Mouse (Mus musculus): ENCODE data around the gene Rasgrp4. TPM values are rescaled to one million over a fixed set of nuclear protein-coding genes. Genes with fewer than 3 reads are reported as not detected.
A peak's percentile ranks its signal among the peaks of the same experiment; 100 is the strongest.

Gene Rasgrp4
- total and polyA plus RNA-seq, 3 experiments, result 0.26 to 3.2 (median 1.4) TPM

DNA sequence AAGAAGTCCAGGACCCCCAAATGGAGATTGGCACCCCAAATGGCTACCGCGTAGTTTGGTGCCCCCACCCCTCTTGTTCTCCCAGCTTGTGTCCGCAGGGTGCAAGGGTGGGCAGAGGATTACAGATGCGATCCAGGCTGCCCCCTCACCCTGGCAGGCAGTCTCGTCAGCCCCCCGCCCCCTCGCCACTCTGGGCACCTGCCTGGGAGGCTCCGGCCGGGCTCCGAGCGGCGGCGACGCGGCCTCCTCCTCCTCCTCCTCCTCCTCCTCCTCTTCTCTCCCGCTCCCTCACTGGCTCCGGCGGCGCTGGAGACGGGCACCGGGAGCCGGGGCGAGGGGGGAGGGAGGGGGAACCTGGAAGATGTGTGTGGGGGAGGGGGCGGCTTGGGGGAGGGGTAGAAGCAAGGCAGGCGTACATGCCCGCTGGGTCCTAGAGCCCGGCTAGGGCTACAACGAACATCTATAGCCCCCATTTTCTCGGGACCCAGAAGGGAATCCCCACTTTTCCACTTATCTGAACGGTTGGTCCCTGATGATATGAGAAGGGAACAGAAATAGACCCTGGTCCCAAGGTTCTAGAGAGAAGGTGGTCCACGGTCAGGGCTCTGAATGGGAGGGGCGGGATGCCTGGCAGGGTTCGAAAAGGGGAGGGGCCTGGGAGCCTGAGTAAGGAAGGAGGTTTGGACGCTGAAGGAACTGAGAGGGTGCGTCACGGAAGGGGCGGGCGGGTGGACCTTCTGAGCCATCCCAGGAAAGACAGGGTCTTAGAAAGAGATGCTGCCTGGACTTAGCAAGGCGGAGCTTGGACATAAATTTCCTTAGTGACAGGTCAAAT lies 34.8 kb downstream of the Rasgrp4 start (continued):
- TF ChIP-seq RCOR1 (conservative IDR thresholded peaks at IDR 0.05; ENCODE audit: low read depth, low read length) (no peak), UBTF (IDR thresholded peaks at IDR 0.05; ENCODE audit: low read depth, low read length) (no peak), MAX (IDR thresholded peaks at IDR 0.05; ENCODE audit: low read length) (no peak), ELF1 (IDR thresholded peaks at IDR 0.05; ENCODE audit: low read depth, low read length) (peak; percentile 70), RAD21 (IDR thresholded peaks at IDR 0.05; ENCODE audit: low read depth, low read length) (no peak), POLR2A (IDR thresholded peaks at IDR 0.05; ENCODE audit: low read depth, low read length) (no peak), USF2 (conservative IDR thresholded peaks at IDR 0.05; ENCODE audit: low read depth, low read length) (no peak), E2F4 (IDR thresholded peaks at IDR 0.05; ENCODE audit: insufficient replicate concordance, low read depth, low read length) (no peak), SIN3A (IDR thresholded peaks at IDR 0.05; ENCODE audit: low read length) (peak; percentile 58; the same call in 1 of the 2 replicates), JUN (IDR thresholded peaks at IDR 0.05; ENCODE audit: insufficient read depth, low read depth, low read length) (no peak), PAX5 (IDR thresholded peaks at IDR 0.05; ENCODE audit: low read length) (no peak)

DNA sequence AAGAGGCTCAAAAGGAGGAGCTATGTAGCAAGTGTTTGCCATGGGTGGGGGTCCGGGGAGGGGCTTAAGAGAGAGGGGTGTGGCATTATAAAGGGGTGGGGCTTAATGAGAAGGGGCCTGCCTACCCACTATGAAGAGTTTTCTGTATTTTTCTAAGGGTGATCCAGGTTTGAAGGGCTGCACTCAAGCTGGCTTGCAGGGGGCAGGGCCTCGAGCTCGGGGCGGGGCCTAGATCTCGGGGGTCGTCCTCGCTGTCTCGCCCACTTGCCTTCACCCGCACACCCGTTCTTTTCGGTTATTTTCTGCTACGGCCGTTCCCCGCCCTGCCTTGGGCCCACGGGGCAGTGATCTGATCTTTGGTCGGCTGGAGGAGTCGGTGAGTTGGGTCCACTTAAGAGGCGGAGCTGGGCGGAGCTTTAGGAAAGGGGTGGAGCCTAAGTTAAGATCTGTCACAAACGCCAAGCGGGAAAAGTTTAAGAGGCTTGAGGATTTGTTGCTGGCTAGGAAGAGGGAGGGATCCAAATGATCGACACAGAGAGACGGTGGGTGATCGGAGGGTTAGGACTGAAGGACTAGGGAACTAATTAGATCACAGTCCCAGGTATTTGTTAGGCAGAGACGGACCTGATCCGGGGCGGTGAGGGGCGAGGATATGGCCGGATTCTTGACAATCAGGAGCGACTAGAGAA lies 35.6 kb downstream of the Rasgrp4 start, which contains the start of the genes Ggn and Spred3:
Gene Ggn, plus strand, starts transcription at position 145 of the 689 bp plus-strand sequence.
Gene Spred3, minus strand, starts transcription at position 346 of the 689 bp plus-strand sequence.
- Histone ChIP-seq H3K36me3 (replicated peaks in 1 of 2; ENCODE audit: control insufficient read depth in 1 of 2, insufficient read depth in 1 of 2, low read length in 1 of 2) (peaks cover 32 to 50% of the 10 kb centered on the region in 2 experiments), H3K4me3 (replicated peaks in 1 of 3; ENCODE audit: low read depth in 2 of 3, low read length in 2 of 3, poor library complexity in 1 of 3) (peak within 1 kb of the TSS; percentile 66 to 85 (median 76)), H3K9ac (ENCODE audit: insufficient read depth, low read depth) (peak within 1 kb of the TSS; percentile 75), H3K4me1 (ENCODE audit: control insufficient read depth in 1 of 2, insufficient read depth in 2 of 2) (peaks cover 12 to 31% of the 10 kb centered on the region in 2 experiments), H3K79me2 (replicated peaks; ENCODE audit: control insufficient read depth, extremely low read depth, insufficient read depth, poor library complexity, severe bottlenecking) (no peaks in the 10 kb centered on the region), H3K9me3 (replicated peaks; ENCODE audit: low read length) (no peaks in the 10 kb centered on the region), H3K27me3 (replicated peaks) (no peaks in the 10 kb centered on the region), H3K4me2 (ENCODE audit: insufficient read depth, low read depth, poor library complexity, severe bottlenecking) (peak within 1 kb of the TSS; percentile 84), H3K27ac (ENCODE audit: insufficient read depth, low read depth) (peak within 1 kb of the TSS; percentile 54)
- dilution Hi-C loops (cut with MboI; ENCODE audit: extremely low pct_ligation_motif_present, extremely low pct_unique_long_range_greater_than_20kb, low sequenced_read_pairs) (no loop called here), in situ Hi-C loops (cut with MboI; ENCODE audit: low pct_ligation_motif_present, low pct_unique_long_range_greater_than_20kb, low sequenced_read_pairs) (no loop called here)
- TF ChIP-seq MAX (IDR thresholded peaks at IDR 0.05; ENCODE audit: low read length), result no peak; the same call in 1 of the 2 replicates
- peak; percentile 41; the same call in 1 of the 2 replicates for TF ChIP-seq SIN3A (IDR thresholded peaks at IDR 0.05; ENCODE audit: low read length)
- 0 out of 2 replicates have a peak, but pooled peaks have one; percentile 11 for TF ChIP-seq E2F4 (IDR thresholded peaks at IDR 0.05; ENCODE audit: insufficient replicate concordance, low read depth, low read length)
- peak; percentile 88 for DNase-seq (ENCODE audit: extremely low read depth)

DNA sequence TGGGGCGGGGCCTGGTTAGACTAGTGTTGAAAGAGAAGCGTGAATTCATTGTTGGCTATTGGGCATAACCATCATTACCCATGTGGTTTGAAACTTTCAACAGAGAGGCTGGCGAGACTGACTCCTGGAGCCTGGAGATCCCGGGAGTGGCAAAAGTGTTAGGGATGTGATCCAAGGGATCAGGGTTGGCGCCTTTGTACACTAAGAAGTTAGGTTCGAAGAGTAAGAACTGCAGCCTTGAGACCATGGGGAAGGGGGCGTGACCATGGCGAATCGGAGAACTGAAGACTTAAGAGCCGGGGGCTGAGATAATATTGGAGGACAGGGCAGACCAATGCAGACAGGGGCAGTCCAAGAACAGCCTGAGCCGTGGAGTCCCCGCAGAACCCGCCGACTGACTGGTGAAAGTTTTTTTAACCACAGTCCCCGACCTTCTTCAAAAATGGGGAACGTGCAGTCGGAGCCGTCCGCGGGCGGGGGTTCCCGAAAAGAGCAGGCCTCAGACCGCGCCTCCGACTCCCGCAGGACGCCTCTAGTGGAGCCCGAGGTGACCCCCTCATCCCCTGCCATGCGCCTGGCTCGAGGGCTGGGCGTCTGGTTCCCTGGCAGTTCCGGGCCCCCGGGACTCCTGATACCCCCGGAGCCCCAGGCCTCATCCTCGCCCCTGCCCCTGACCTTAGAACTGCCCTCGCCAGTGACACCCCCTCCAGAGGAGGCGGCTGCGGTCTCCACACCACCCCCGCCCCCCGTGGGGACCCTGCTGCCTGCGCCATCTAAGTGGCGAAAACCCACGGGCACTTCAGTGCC lies 36.3 kb downstream of the Rasgrp4 start:
- dilution Hi-C loops (cut with MboI; ENCODE audit: extremely low pct_ligation_motif_present, extremely low pct_unique_long_range_greater_than_20kb, low sequenced_read_pairs), result no loop called here
- peaks cover 12 to 31% of the 10 kb centered on the region in 2 experiments for H3K4me1 ChIP-seq (ENCODE audit: control insufficient read depth in 1 of 2, insufficient read depth in 2 of 2)
- in situ Hi-C loops (cut with MboI; ENCODE audit: low pct_ligation_motif_present, low pct_unique_long_range_greater_than_20kb, low sequenced_read_pairs), result no loop called here
- H3K4me3 ChIP-seq (replicated peaks in 1 of 3; ENCODE audit: low read depth in 2 of 3, low read length in 2 of 3, poor library complexity in 1 of 3), result peak overlapping the region; percentile 66 to 85 (median 76)
- peak overlapping the region; percentile 84 for H3K4me2 ChIP-seq (ENCODE audit: insufficient read depth, low read depth, poor library complexity, severe bottlenecking)
- TF ChIP-seq ELF1 (IDR thresholded peaks at IDR 0.05; ENCODE audit: low read depth, low read length) (no peak), MYC (IDR thresholded peaks at IDR 0.05; ENCODE audit: low read depth, low read length) (no peak), IRF4 (IDR thresholded peaks at IDR 0.05; ENCODE audit: low read depth, low read length) (no peak), MXI1 (IDR thresholded peaks at IDR 0.05; ENCODE audit: low read depth, low read length) (peak; percentile 83; the same call in 1 of the 2 replicates)
- H3K27me3 ChIP-seq (replicated peaks), result no peaks in the 10 kb centered on the region
- no peak overlapping the region; the same call in 1 of the 2 replicates for H3K9ac ChIP-seq (ENCODE audit: insufficient read depth, low read depth)
- H3K27ac ChIP-seq (ENCODE audit: insufficient read depth, low read depth), result no peak overlapping the region
- DNase-seq (ENCODE audit: extremely low read depth), result peak; percentile 74
- H3K9me3 ChIP-seq (replicated peaks; ENCODE audit: low read length), result no peaks in the 10 kb centered on the region
- H3K79me2 ChIP-seq (replicated peaks; ENCODE audit: control insufficient read depth, extremely low read depth, insufficient read depth, poor library complexity, severe bottlenecking), result no peaks in the 10 kb centered on the region
- H3K36me3 ChIP-seq (replicated peaks in 1 of 2; ENCODE audit: control insufficient read depth in 1 of 2, insufficient read depth in 1 of 2, low read length in 1 of 2), result peaks cover 39 to 56% of the 10 kb centered on the region in 2 experiments
